Mouse (Mus musculus): ENCODE results near the gene Olfr640.

GRCm38 (mm10) chr7:104018953-104019352, 6.4 kb downstream of the Olfr640 start:
- no peak for TF ChIP-seq CTCF (conservative IDR thresholded peaks at IDR 0.05; ENCODE audit: low read length)
- no peak for TF ChIP-seq POU5F1 (IDR thresholded peaks at IDR 0.05; ENCODE audit: borderline replicate concordance, low read length)

Data from E14TG2a.4 (cell line).